Mouse (Mus musculus): ENCODE data around the gene Nrxn3. TPM values are rescaled to one million over a fixed set of nuclear protein-coding genes. Genes with fewer than 3 reads are reported as not detected.

The Nrxn3 gene
- polyA plus RNA-seq, 1 experiment from 2014 or later: 6.9 TPM

DNA sequence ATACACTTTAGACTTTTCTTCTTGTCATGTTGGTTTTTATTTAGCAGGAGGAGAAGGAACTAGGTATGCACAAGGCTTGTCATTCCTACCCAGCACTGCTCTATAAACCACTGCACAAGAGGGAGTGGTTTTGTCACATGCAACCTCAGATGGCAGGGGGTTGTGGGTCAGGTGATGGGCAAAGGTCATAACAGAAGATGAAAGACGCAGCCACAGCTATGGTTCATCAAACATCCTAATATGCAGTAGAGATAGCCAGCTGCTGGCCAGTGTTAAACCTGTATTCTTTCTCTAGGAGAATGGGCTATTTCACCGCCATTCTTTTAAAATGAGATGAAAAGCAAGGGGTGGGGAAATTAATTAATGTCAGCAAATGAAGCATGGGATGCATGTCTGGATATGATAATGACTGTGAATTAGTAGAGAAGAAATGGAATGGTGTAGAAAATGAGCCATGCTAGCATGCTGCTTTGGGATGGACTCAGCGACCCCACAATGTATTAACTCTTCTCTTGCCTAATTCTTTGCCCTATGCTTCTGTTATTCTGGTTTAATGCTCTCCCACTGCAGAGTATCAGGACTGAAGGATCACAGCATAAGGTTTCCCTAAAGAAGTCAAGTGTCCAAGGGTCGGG, 313.4 kb downstream of the Nrxn3 start:
- Histone ChIP-seq H3K9me3 (no peaks in the 10 kb centered on the region), H3K27me3 (ENCODE audit: poor library complexity, severe bottlenecking) (no peaks in the 10 kb centered on the region), H3K4me1 (peaks cover 10% of the 10 kb centered on the region; the same call in 1 of the 2 replicates), H3K27ac (no peak overlapping the region), H3K36me3 (replicated peaks) (no peaks in the 10 kb centered on the region), H3K4me3 (no peak overlapping the region)
- DNase-seq (ENCODE audit: extremely low spot score, low spot score): no peak
- WGBS: 71% methylated on average over 4 of the region's 4 CpGs

DNA sequence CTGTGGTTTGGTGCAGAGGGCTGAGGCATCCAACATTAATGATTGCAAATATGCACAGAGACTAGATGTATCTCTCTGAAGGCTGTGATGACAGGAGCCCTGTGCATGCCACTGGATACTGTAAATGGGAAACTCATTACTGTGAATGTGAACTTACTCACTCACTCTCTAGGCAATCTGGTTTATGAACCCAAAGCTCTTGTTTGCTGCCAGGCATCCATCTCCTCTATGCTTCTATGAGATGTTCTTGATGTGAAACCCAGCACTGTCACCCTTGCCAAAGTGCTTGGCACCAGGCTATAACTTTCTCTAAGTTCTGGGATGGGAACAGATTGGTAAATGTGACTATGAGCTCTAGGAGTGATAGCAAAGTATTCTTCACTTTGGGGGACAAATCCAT, 317.5 kb downstream of the Nrxn3 start:
- Histone ChIP-seq H3K27ac (no peak overlapping the region), H3K4me1 (peaks cover 15% of the 10 kb centered on the region), H3K9me3 (no peaks in the 10 kb centered on the region), H3K27me3 (ENCODE audit: poor library complexity, severe bottlenecking) (no peaks in the 10 kb centered on the region), H3K36me3 (replicated peaks) (no peaks in the 10 kb centered on the region), H3K4me3 (no peak overlapping the region)
- DNase-seq (ENCODE audit: extremely low spot score, low spot score): no peak

DNA sequence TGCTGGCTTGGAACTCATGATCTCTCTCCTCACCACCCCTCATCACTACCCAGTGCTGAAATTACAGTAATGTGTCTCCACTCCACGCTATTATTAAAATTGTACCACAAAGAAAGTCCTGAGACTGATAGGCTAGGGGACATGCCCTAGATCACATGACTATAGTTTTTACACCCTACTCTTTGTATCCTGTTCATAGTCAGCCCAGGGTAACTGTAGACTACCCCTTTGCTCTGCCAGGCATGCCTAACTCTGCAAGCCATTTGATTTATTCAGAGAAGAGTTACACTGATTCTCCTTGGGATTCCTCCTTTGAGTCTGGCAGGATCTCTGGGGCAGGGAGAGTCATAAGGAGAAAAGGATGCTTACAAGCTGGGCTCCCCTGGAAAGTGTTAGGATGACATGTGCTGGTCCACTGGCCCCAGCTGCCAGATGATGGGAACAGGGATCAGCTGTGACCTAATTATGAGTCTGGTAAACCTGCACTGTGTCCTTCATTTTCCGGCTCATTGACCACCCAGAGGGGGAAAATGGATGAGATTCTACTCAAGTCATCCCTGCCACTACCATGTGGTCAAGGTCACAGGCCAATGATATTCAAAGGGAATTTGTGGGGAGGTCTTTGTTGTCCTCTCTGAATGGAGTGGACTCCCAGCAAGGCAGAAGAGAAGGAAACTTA, 318.9 kb downstream of the Nrxn3 start:
- H3K9me3 ChIP-seq: no peaks in the 10 kb centered on the region
- no peak overlapping the region for H3K4me3 ChIP-seq
- H3K36me3 ChIP-seq (replicated peaks): no peaks in the 10 kb centered on the region
- WGBS: 84% methylated on average over 2 of the region's 2 CpGs
- H3K27ac ChIP-seq: no peak overlapping the region
- no peaks in the 10 kb centered on the region for H3K27me3 ChIP-seq (ENCODE audit: poor library complexity, severe bottlenecking)
- peaks cover 5% of the 10 kb centered on the region; the same call in 1 of the 2 replicates for H3K4me1 ChIP-seq
- peak; percentile 14 for DNase-seq (ENCODE audit: extremely low spot score, low spot score)

DNA sequence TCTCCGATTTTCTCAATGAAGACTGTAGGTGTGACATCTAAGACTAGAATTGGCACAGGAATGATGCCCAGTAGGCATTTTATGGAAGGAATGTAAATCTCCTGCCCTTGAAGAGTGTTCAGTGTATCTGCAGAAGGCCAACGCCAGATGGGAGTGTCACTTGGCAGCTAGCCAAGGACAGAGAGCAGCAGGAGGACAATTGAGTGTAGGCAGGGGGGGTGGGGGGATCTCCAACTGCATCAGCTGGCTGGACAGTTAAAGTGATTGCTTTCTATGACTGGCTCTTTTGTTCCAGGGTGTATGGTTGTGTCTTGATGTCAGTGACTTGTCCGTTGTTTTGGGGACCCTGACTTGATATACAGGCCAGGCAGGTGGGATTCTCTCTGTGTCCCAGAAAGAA, 326.6 kb downstream of the Nrxn3 start:
- peaks cover 4% of the 10 kb centered on the region; the same call in 1 of the 2 replicates for H3K4me1 ChIP-seq
- H3K27ac ChIP-seq: no peak overlapping the region
- DNase-seq (ENCODE audit: extremely low spot score, low spot score): no peak
- no peaks in the 10 kb centered on the region for H3K9me3 ChIP-seq
- no peaks in the 10 kb centered on the region for H3K27me3 ChIP-seq (ENCODE audit: poor library complexity, severe bottlenecking)
- 60% methylated on average over 3 of the region's 3 CpGs for WGBS
- H3K4me3 ChIP-seq: no peak overlapping the region
- no peaks in the 10 kb centered on the region for H3K36me3 ChIP-seq (replicated peaks)

DNA sequence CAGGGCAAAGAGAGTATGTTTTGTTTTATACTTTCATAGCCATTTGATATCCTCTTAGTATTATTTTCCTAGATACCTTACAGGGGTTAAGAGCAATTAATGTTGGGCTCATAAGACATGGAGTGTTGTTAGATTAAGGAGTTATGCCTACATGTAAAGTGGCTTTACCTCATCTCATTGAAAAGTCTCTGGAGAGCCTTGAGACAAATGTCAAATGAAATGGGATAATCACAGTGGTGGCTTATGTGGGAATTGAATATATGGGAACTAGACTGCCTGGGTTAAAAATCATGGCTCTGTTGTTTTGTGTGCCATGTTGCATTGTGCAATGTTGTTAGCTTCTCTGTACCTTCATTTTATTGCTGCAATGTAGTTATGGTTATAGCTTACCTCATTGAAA, 327.0 kb downstream of the Nrxn3 start:
- Histone ChIP-seq H3K4me3 (no peak overlapping the region), H3K36me3 (replicated peaks) (no peaks in the 10 kb centered on the region), H3K9me3 (no peaks in the 10 kb centered on the region), H3K4me1 (peaks cover 4% of the 10 kb centered on the region; the same call in 1 of the 2 replicates), H3K27ac (no peak overlapping the region), H3K27me3 (ENCODE audit: poor library complexity, severe bottlenecking) (no peaks in the 10 kb centered on the region)
- no peak for DNase-seq (ENCODE audit: extremely low spot score, low spot score)

DNA sequence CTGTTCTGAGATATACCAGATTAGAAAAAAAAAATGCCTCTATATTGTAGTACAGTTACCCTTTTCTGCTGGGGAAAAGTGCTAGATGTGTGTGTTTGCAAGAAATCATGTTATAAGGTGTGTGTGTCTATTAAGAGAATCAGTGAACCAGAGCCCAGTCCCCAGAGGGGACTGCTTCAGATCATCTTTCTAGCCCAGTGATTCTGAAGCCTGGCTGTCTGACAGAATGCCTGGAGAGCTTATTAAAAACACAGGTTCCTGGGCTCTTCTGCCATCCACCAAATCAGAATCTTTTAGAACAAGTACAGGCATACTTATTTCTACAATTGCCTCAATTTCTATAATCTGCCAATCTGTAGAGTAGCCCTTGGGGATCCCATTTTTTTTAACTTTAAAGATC, 349.8 kb downstream of the Nrxn3 start:
- Histone ChIP-seq H3K36me3 (replicated peaks) (no peaks in the 10 kb centered on the region), H3K9me3 (no peaks in the 10 kb centered on the region), H3K27me3 (ENCODE audit: poor library complexity, severe bottlenecking) (no peaks in the 10 kb centered on the region), H3K27ac (no peak overlapping the region), H3K4me1 (peaks cover 25% of the 10 kb centered on the region), H3K4me3 (no peak overlapping the region)
- no peak for DNase-seq (ENCODE audit: extremely low spot score, low spot score)

DNA sequence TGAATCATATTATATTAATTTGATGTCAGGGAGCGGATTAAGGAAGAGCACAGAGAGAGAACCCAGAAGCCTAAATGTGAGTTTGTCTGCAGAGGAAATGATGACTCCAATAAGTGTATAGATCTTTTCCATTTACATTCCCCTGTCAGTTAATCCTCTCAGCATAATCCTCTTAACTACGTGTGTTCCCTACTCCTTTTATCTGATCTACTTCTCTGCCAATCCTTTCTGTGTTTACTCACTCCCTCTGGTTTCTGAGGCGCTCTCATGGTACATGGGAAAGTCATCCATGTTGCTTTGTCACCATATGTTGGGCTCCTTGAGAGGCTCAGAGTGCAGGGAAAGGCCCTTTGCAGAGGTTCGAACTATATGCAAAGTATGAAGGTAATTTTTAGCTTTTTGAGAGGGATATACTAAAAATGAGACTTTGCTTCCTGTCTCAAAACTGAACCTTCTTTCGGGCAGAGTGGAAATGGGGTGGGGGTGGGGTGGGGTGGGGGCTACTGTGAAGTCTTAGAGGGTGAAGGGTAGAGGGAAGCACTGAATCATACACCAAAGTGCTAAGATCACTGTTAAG, 350.6 kb downstream of the Nrxn3 start:
- no peaks in the 10 kb centered on the region for H3K9me3 ChIP-seq
- no peak for DNase-seq (ENCODE audit: extremely low spot score, low spot score)
- H3K4me3 ChIP-seq: no peak overlapping the region
- WGBS: 51% methylated on average over 5 of the region's 5 CpGs
- H3K27ac ChIP-seq: no peak overlapping the region
- H3K27me3 ChIP-seq (ENCODE audit: poor library complexity, severe bottlenecking): no peaks in the 10 kb centered on the region
- H3K4me1 ChIP-seq: peaks cover 25% of the 10 kb centered on the region
- no peaks in the 10 kb centered on the region for H3K36me3 ChIP-seq (replicated peaks)

DNA sequence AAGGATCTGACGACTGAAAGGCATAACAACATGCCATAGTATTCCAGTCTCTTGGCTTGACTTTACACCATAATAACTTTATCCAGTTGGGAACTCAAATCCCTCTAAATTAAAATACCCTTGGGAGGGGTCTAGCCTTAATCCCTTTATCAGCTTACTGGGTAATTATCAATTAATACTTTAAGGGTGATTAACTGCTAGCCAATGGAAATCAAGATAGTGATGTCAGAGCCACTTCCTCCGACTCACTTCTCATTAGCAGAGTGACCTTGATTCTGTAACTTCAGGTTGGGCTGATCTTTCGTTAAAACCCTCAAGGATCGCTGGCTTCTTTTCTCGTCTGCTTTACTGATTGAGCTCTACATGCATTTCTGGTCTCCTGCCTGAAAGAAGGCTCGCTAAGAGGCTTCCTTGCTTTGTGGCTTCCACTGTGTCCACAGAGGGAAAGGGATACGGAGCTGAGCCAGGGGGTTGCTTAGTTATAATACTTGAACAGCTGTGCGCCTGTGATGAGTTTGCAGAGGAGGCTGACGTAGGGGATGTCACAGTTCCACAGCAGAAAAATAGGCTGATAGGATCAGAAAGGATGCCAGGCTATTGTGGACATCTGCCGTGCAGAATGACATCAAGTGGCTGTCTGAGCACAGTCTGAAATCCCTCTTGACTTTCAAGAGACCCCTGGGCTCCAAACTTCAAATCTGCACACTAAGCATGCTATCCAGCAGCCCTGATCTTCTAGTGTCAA, 352.0 kb downstream of the Nrxn3 start:
- WGBS: 27% methylated on average over 10 of the region's 10 CpGs
- peak; percentile 15 for DNase-seq (ENCODE audit: extremely low spot score, low spot score)
- Histone ChIP-seq H3K36me3 (replicated peaks) (no peaks in the 10 kb centered on the region), H3K27ac (no peak overlapping the region), H3K27me3 (ENCODE audit: poor library complexity, severe bottlenecking) (no peaks in the 10 kb centered on the region), H3K4me1 (peaks cover 25% of the 10 kb centered on the region), H3K4me3 (no peak overlapping the region), H3K9me3 (no peaks in the 10 kb centered on the region)

DNA sequence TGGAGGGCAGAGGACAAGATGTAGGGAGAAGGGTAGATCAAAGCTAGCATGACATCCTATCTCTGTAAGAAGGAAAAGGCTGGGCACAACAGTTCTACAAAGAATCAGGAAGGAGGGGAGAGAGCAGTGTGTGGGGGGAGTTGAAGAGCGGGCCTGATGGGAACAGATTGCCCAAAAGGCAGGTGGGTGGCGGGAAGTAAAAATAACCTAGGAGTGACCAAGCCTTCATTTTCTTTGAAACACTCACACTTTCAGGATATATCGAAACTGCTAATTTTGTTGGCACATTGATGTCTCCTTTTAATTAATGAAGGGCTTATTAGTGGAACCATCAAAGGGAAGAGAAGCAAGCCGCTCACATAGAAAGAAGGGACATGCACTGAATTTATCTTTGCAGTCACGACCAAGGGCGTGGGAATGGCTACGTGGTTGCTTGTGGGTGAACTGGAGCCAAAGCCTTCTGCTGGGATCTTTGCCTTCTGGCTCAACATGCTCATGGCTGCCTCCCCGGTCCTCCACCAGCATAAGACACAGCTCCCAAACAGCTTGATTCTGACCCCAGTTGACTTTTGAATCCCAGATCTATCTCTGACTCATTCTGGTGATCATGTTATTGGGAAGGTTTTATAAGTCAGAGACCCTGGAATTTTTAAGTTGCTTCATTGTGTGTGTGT, 371.3 kb downstream of the Nrxn3 start:
- WGBS: 92% methylated on average over 8 of the region's 8 CpGs
- Histone ChIP-seq H3K36me3 (replicated peaks) (no peaks in the 10 kb centered on the region), H3K4me3 (no peak overlapping the region), H3K27ac (no peak overlapping the region), H3K4me1 (no peaks in the 10 kb centered on the region), H3K9me3 (no peaks in the 10 kb centered on the region), H3K27me3 (ENCODE audit: poor library complexity, severe bottlenecking) (no peaks in the 10 kb centered on the region)
- DNase-seq (ENCODE audit: extremely low spot score, low spot score): no peak

DNA sequence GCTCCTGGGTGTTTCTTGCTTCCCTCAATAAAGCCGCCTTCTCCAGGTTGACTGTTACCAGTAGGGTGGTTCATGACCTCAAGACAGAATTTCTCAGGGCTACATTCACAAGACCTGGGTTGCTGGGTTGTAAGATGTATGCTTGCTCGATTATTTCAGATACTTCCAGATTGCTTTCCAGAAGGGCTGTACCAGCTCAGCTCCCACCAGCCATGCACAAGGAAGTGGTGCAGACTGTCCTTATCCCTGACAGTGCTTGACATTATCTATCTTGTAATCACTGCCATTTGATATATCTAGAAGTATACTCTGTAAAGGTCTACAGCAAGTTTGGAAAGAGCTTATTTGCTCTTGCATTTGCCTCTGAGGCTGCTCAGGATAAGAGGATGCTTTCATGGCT, 374.9 kb downstream of the Nrxn3 start:
- no peak overlapping the region for H3K27ac ChIP-seq
- H3K9me3 ChIP-seq: no peaks in the 10 kb centered on the region
- WGBS: 93% methylated on average over 2 of the region's 2 CpGs
- no peaks in the 10 kb centered on the region for H3K4me1 ChIP-seq
- no peak overlapping the region for H3K4me3 ChIP-seq
- H3K27me3 ChIP-seq (ENCODE audit: poor library complexity, severe bottlenecking): no peaks in the 10 kb centered on the region
- DNase-seq (ENCODE audit: extremely low spot score, low spot score): no peak
- no peaks in the 10 kb centered on the region for H3K36me3 ChIP-seq (replicated peaks)

DNA sequence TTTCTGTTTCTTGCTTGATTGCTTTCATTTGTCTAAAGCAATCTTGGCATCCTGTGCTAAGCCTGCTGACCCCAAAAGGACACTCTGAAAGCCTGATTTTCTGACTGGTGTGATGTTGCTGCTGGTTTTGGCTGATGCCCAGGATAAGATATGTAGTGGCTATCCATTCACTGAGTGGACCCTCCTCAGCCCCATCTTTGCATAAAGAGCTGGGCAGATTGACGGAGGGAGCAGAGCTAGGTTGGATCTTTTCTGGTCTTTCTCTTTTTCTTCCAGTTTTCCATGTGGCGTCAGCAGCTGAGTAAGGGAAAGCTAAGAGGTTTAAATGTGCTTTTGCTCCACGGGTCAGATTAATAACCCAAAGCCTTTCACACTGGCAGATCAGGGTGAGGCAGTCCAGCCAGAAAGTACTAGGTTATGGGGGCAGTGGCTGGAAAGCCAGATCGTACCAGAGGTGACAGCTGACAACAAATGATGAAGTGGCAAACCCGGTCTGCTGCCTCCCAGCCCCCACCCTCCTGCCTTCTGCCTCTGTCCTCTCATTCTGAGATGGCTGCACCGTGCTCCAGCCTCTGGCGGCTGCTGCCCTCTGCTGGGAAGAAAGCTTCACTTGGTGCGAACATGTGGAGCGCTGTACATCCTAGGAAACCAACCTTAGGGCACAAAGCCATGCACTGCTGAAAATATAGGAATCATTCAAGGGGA, 383.5 kb downstream of the Nrxn3 start:
- peak; percentile 66 for DNase-seq (ENCODE audit: extremely low spot score, low spot score)
- WGBS: 16% methylated on average over 9 of the region's 9 CpGs
- Histone ChIP-seq H3K36me3 (replicated peaks) (no peaks in the 10 kb centered on the region), H3K27ac (no peak overlapping the region), H3K4me3 (peak overlapping the region; percentile 13; the same call in 1 of the 2 replicates), H3K27me3 (ENCODE audit: poor library complexity, severe bottlenecking) (no peaks in the 10 kb centered on the region), H3K4me1 (peaks cover 6% of the 10 kb centered on the region; the same call in 1 of the 2 replicates), H3K9me3 (no peaks in the 10 kb centered on the region)

Data from forebrain, embryonic 10.5 days (tissue).